In the genomic region with DNA sequence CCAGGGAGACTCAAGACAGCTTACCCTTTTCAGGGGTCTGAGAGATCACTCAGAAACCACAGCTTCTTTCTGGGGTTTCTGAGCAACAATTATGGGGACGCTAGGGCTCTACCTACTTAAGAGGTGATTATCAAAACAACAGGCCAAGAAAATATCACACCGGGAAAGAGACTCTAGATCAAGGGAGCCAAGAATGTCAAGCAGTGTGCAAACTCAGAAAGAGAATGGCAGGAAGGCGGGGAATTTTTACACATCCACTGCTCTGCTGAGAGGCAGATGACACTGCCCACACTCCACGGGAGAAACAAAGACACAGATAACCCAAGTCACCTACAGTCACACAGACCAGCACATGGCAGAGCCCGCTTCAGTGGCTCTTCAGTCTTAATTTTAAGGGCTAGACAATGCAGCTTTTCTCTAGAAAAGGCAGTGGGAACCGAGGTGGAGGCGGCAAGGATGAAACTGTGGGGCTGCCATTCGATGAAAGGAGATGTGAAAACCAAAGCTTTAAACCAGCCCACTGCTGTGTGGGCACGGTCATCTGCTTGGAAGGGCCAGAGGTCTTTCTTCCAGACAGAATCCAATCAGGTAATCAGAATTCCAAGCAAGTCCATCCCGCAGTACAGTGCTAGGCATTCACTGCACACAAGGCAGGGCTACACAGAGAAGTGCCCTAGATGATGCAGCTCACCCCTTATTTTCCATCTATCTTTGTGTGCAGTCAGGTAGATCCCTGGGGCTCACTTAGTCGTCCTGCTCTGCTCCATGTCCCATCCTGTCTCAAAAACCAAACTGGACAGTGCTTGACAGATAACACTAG, we compare ENCODE assay signal across 13 mouse cellular contexts. TPM values are rescaled to one million over a fixed set of nuclear protein-coding genes. Genes with fewer than 3 reads are reported as not detected.
A peak's percentile ranks its signal among the peaks of the same experiment; 100 is the strongest.
DNase-seq lines count a peak whose midpoint lies in the region; ATAC-seq lines count a peak whose summit lies in the region.
"Had no signal": no experiment of that assay in that cellular context is flagged by ENCODE, and none has a peak within 500 bp of the region (broad histone marks: within the 10 kb centered on the region; RNA-seq: fewer than 3 reads in every experiment).

No protein-coding gene starts in this region.

- H3K4me1 ChIP-seq in midbrain, embryonic 10.5 days = peaks cover 21% of the 10 kb centered on the region
- peaks cover 5% of the 10 kb centered on the region; the same call in 1 of the 2 replicates for H3K4me1 ChIP-seq in midbrain, embryonic 11.5 days (ENCODE audit: control insufficient read depth, insufficient read depth, low read length)
- peaks cover 53% of the 10 kb centered on the region for H3K4me1 ChIP-seq in hindbrain, embryonic 13.5 days (replicated peaks)
- H3K4me1 ChIP-seq in neural tube, embryonic 15.5 days = peaks cover 49% of the 10 kb centered on the region

- intact Hi-C loops in heart, postnatal 36 days (cut with DNase I) = no loop called here

- peak; percentile 59 for DNase-seq in heart, adult 11 months
- DNase-seq in heart, postnatal 36 days = no peak
- no peak for DNase-seq in midbrain, embryonic 10.5 days (ENCODE audit: low spot score)
- DNase-seq in midbrain, embryonic 11.5 days (ENCODE audit: low spot score, missing footprints) = no peak
- no peak for DNase-seq in spleen, postnatal 36 days (ENCODE audit: low spot score in 2 of 2)
- no peak for DNase-seq in yolk sac, embryonic 10.5 days (ENCODE audit: low spot score)
- DNase-seq: B cell, adult 2 months; thymus, postnatal 25 days had no signal

- H3K9me3 ChIP-seq in midbrain, embryonic 10.5 days (replicated peaks) = no peaks in the 10 kb centered on the region
- H3K9me3 ChIP-seq in midbrain, embryonic 11.5 days (ENCODE audit: control insufficient read depth, low read length) = no peaks in the 10 kb centered on the region
- no peaks in the 10 kb centered on the region for H3K9me3 ChIP-seq in hindbrain, embryonic 13.5 days
- no peaks in the 10 kb centered on the region for H3K9me3 ChIP-seq in neural tube, embryonic 15.5 days (replicated peaks)
- H3K9me3 ChIP-seq: limb, embryonic 15.5 days had no signal

- no peaks in the 10 kb centered on the region for H3K36me3 ChIP-seq in midbrain, embryonic 10.5 days
- no peaks in the 10 kb centered on the region for H3K36me3 ChIP-seq in midbrain, embryonic 11.5 days (ENCODE audit: control insufficient read depth, insufficient read depth, low read length)
- H3K36me3 ChIP-seq in hindbrain, embryonic 13.5 days = no peaks in the 10 kb centered on the region
- no peaks in the 10 kb centered on the region for H3K36me3 ChIP-seq in neural tube, embryonic 15.5 days
- H3K36me3 ChIP-seq: limb, embryonic 15.5 days had no signal

- H3K4me2 ChIP-seq in midbrain, embryonic 11.5 days = no peak overlapping the region
- no peak overlapping the region for H3K4me2 ChIP-seq in hindbrain, embryonic 13.5 days
- no peak overlapping the region for H3K4me2 ChIP-seq in neural tube, embryonic 15.5 days
- H3K4me2 ChIP-seq: limb, embryonic 15.5 days had no signal

- H3K9ac ChIP-seq in midbrain, embryonic 11.5 days (ENCODE audit: low read length) = no peak overlapping the region
- no peak overlapping the region for H3K9ac ChIP-seq in hindbrain, embryonic 13.5 days
- H3K9ac ChIP-seq in neural tube, embryonic 15.5 days (replicated peaks) = no peak overlapping the region
- H3K9ac ChIP-seq: limb, embryonic 15.5 days had no signal

- H3K4me3 ChIP-seq in midbrain, embryonic 10.5 days = no peak overlapping the region
- H3K4me3 ChIP-seq in midbrain, embryonic 11.5 days (ENCODE audit: low read depth, low read length) = no peak overlapping the region
- no peak overlapping the region for H3K4me3 ChIP-seq in hindbrain, embryonic 13.5 days
- H3K4me3 ChIP-seq in neural tube, embryonic 15.5 days (replicated peaks) = no peak overlapping the region
- H3K4me3 ChIP-seq: erythroblast, embryonic 14.5 days; limb, embryonic 15.5 days; myocyte had no signal

- 47% methylated on average over 11 of the region's 11 CpGs for WGBS in midbrain, embryonic 10.5 days
- WGBS in midbrain, embryonic 11.5 days = 47% methylated on average over 11 of the region's 11 CpGs
- WGBS in hindbrain, embryonic 13.5 days = 43% methylated on average over 11 of the region's 11 CpGs
- WGBS in neural tube, embryonic 15.5 days = 44% methylated on average over 11 of the region's 11 CpGs

- no peak for ATAC-seq in midbrain, embryonic 11.5 days (ENCODE audit: low FRiP score)
- 0 out of 2 replicates have a peak, but pooled peaks have one; percentile 26 for ATAC-seq in hindbrain, embryonic 13.5 days (ENCODE audit: low FRiP score)
- 0 out of 2 replicates have a peak, but pooled peaks have one; percentile 42 for ATAC-seq in neural tube, embryonic 15.5 days (ENCODE audit: low FRiP score)

- H3K27ac ChIP-seq in midbrain, embryonic 10.5 days (replicated peaks) = 0 out of 2 replicates have a peak overlapping the region, but pooled peaks have one; percentile 2
- H3K27ac ChIP-seq in midbrain, embryonic 11.5 days (ENCODE audit: low read depth, low read length) = no peak overlapping the region
- H3K27ac ChIP-seq in hindbrain, embryonic 13.5 days = peak overlapping the region; percentile 67
- peak overlapping the region; percentile 54 for H3K27ac ChIP-seq in neural tube, embryonic 15.5 days (replicated peaks)
- H3K27ac ChIP-seq: limb, embryonic 15.5 days had no signal

- no peaks in the 10 kb centered on the region for H3K27me3 ChIP-seq in midbrain, embryonic 10.5 days (ENCODE audit: low read depth, poor library complexity, severe bottlenecking)
- no peaks in the 10 kb centered on the region for H3K27me3 ChIP-seq in midbrain, embryonic 11.5 days (ENCODE audit: control insufficient read depth, insufficient read depth, low read length)
- no peaks in the 10 kb centered on the region for H3K27me3 ChIP-seq in hindbrain, embryonic 13.5 days
- no peaks in the 10 kb centered on the region for H3K27me3 ChIP-seq in neural tube, embryonic 15.5 days (replicated peaks)
- H3K27me3 ChIP-seq: limb, embryonic 15.5 days had no signal

RNA-seq across cellular contexts. Expression of gene Ddhd1, which starts 8.7 kb away (rescaled TPM):
- 1 to 10 TPM; 8.6 to 9.3 TPM for total RNA-seq in heart, postnatal 36 days (2021)
- polyA plus RNA-seq in midbrain, embryonic 10.5 days (2016; fragmentation: Nextera tagmentation; extraction: Ambion mirVana) = 5.6 and 6.9 TPM in 2 replicates
- 12.6 and 12.8 TPM in 2 replicates for polyA plus RNA-seq in midbrain, embryonic 11.5 days (2014; fragmentation: Nextera tagmentation; extraction: Ambion mirVana)
- polyA plus RNA-seq in hindbrain, embryonic 13.5 days (2015; fragmentation: Nextera tagmentation; extraction: Ambion mirVana) = 15.8 and 19.2 TPM in 2 replicates
- polyA plus RNA-seq in neural tube, embryonic 15.5 days (2015; fragmentation: Nextera tagmentation; extraction: Ambion mirVana) = 20.0 and 20.1 TPM in 2 replicates
